Mouse (Mus musculus) effector memory CD4-positive, alpha-beta T cell, adult 7 months (primary cell): Measurements from ENCODE around the gene Fam76b. TPM values are rescaled to one million over a fixed set of nuclear protein-coding genes. Genes with fewer than 3 reads are reported as not detected.

ENCODE experiments used
- polyA plus RNA-seq: library from polyadenylated mRNA; unstranded; fragments of 100-300 nt; shearing (Covaris generic); gene quantifications from one replicate; pipeline ENCODE4 v1.2.1, GENCODE M21; 2017

The Fam76b gene
- polyA plus RNA-seq: 47.4 TPM

GRCm38 (mm10) chr9:13827406-13828086 is at the start of gene Fam76b:
Fam76b (plus strand) TSS chr9:13827716.

GRCm38 (mm10) chr9:13826832-13827405 is 597 bp upstream of the Fam76b start, which contains the start of gene Cep57:
Cep57 (minus strand) TSS chr9:13827107.

Other genes with a start within 250 kb of the Fam76b start
- gene Mtmr2, start 79.3 kb upstream of the Fam76b start, polyA plus RNA-seq: 43.2 TPM
- 75.7 TPM for gene Cep57, start 609 bp upstream of the Fam76b start, polyA plus RNA-seq